Mouse (Mus musculus) spleen, embryonic (tissue): ENCODE measurements at regions not wholly inside any gene's neighbourhood (a gene's known extent, or its start where the extent isn't known, plus 50 kb on each side); places are given as distances from the start of the nearest gene placed in this dataset.

Experiments
- CTCF ChIA-PET: fragments of 350-600 bp; sonication (Branson Sonifier 250); formaldehyde crosslinking; loops from one replicate; lab custom pipeline; 2022; lab: Charles Lee

- CTCF ChIA-PET: no interaction called here
Measured at GRCm38 (mm10) chr15:8903651-8904050, 64.1 kb upstream of the Ranbp3l start.

GRCm38 (mm10) chr15:8897487-8898158, 70.1 kb upstream of the Ranbp3l start:
- CTCF ChIA-PET: no interaction called here

DNA sequence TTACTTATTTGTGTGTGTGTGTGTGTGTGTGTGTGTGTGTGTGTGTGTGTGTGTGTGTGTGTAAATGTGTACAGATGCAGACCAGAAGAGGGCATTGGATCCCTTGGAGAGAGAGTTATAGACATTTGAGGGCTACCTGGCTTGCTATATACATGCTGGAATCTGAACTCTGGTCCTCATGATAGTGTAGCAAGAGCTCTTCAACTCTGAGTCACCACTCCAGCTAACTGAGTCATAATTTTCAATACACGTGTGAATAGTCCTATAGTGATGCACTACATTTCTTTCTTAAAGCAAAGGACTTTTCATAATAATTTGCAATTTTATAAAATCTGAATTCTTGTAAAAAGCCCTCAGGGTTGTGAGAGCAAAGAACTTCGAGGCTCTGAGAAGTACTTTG, 70.9 kb upstream of the Ranbp3l start:
- CTCF ChIA-PET: no interaction called here

DNA sequence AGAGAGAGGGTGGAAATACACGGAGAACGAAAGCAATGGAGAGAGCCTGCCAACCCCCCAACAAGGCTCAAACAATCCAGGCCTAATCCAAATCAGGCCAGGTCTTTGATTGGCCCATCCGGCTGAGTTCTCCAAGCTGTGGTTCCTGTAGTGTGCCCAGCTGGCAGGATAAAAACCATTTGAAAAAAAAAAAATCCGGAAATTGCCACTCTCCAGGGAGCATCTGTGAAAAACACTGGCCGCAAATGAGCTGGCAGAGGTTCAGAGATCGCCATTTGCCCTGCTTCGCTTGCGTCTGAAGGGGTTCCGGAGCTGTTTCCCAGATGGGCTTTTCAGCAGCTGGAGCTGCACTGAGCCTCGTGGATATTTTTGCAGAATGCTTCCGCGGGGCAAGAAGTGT, 71.4 kb upstream of the Ranbp3l start:
- CTCF ChIA-PET: no interaction called here

GRCm38 (mm10) chr15:8885585-8885984, 82.2 kb upstream of the Ranbp3l start:
- CTCF ChIA-PET: interaction anchor here (0.6 kb wide), 1 partner anchor 242 kb away, joined by 9 read pairs; no protein-coding TSS in a partner anchor

DNA sequence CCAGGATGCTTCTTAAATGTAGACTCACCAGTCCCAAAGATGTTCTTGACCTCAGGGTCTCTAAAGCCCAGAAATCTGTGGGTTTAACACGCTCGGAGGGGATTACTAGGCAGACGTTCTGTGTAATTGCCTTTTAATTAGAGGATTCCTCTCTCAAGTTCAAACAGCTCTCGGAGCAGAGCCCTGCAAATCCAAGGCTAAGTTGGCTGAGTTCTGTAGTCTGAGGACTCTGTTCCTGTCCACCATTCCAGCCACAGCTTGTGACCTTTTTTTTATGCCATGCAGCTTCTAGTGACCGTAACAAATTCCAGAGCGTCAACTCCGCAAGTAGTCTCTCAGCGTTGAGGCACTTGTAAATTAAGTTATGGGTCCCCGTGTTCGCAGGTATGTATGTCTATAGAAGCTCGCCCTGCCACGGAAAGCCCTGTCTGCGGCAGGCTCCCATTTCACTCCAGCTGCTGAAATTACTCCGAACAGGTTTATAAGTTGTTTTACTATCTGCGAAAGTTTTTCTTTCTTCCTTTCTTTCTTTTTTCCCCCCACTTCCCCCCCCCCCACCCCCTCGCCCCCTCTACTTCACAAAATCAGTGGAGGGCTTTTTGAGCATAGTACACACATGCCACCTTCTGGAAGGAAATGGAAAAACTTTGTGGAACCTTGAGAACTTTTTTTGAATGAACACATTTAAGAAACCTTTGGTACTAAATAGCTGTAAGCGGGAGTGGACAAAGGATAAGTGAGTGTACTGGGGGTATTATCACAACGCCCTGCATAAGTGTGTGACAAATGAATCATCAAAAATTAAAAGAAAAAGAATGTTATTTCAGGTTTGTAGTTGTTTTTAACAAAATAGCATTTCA, 82.9 kb upstream of the Ranbp3l start:
- CTCF ChIA-PET: interaction anchor here (0.6 kb wide), 1 partner anchor 242 kb away, joined by 9 read pairs; no protein-coding TSS in a partner anchor

- CTCF ChIA-PET: no interaction called here
Measured at GRCm38 (mm10) chr15:8882880-8883539, 84.7 kb upstream of the Ranbp3l start.

DNA sequence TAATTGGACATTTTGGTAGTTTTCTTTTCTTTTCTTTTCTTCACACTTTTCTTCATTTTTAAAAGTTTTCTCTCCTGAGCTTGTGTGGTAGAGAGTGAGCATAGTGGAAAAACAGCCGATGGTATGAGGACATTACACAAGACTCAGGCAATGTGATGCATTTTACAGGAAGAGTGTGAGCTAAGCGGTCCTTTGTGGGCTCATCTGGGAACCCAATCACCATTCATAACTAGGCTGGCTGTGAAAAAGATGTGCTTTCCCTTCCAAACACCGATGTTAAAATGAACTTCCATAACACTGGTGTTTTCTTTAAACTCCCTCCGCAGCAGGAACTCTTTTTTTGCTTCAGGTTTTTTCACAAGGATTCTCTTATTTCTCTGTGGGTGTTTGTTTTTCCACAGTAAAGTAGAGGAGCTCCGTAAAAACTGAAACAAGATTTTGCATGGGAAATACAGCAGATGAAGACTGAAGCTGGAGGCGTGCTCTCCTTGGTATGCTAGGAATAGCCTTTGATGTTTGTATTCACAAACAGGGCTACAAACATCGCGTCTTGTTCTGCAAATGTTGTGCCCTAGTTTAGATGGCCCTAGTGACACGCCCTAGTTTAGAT, 92.8 kb upstream of the Ranbp3l start:
- CTCF ChIA-PET: no interaction called here

GRCm38 (mm10) chr15:8868021-8868420, 99.7 kb upstream of the Ranbp3l start:
- CTCF ChIA-PET: no interaction called here

GRCm38 (mm10) chr15:8867160-8867891, 100.4 kb upstream of the Ranbp3l start:
- CTCF ChIA-PET: interaction anchor here (0.6 kb wide), 1 partner anchor 661 kb away, joined by 7 read pairs; no protein-coding TSS in a partner anchor

DNA sequence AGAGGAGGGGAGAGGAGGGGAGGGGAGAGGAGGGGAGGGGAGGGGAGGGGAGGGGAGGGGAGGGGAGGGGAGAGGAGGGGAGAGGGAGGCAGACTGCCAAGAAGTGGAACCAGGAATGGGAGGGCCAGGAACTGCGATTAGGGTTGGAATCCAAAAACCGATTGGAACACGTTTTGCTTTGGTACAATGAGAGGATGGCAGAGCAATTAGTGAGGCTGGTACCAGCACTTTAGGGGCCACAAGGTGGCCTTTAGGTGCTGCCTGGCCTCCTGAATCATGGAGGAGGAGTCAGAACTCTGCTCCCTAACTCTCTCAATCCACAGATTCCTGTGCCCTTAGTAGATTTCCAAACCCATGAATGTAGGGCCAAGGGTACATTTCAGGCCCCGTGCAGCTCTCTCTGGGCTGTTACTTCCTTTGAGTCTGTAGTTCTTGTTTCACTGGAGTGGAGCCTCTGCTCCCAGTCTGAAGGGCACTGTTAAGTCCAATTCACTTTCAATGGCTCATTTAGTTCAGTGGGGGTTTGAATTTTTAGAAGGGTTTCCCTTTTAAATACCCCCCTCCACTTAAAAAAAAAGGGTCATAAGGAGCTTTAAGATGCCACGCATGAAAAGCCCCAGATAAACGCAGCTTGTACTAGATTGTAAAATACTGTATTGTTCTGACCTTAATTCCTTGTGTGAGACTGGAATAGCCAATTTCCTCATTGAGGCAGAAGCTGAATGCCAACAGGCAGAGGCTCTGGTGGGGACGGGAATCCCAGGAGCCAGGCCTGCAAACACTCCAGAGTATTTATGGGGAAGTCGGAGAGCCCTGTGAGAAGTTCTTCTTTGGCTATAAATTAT, 102.4 kb upstream of the Ranbp3l start:
- CTCF ChIA-PET: no interaction called here

- CTCF ChIA-PET: no interaction called here
Measured at GRCm38 (mm10) chr15:8856419-8857084, 111.2 kb upstream of the Ranbp3l start.

- CTCF ChIA-PET: no interaction called here
Measured at GRCm38 (mm10) chr15:8855511-8855910, 112.2 kb upstream of the Ranbp3l start.

DNA sequence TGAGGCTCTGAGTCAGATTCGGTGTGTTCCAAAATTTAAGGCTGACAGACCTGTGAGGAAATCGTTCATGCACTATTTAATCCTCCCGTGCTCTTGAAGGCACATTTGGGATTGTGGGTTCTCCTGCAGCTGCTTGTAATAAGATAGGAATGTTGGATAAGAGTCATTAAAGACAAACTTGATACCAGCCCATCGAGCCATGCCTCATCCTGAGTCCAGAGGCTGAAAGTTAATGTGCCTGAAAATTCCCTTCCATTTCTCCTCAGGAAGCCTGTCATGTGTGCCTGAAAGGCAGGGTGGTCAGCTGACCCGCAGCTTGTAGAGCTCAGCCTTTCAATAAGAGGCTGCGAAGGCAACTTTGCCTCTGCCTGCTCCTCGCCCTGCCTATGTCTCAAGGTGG, 113.4 kb upstream of the Ranbp3l start:
- CTCF ChIA-PET: no interaction called here

- CTCF ChIA-PET: no interaction called here
Measured at GRCm38 (mm10) chr15:8850996-8851395, 116.8 kb upstream of the Ranbp3l start.

DNA sequence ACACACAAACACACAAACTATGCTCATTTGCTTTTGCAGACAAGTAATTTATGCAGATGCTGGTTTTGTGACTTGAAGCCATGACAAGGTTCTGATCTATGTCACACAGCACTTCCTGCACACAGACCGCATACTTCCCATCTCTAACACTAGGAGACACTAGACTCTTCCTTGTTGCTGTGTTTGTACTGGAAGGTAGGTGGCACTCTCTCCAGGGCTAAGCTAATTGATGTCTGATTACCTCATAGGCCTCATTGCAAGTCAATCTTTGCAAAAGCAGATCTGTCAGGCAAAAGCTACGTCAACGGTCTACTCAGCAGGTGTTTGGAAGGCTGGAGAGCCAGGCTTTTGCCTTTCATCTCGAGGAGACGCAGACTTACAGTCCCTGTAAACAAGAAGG, 118.3 kb upstream of the Ranbp3l start:
- CTCF ChIA-PET: no interaction called here

GRCm38 (mm10) chr15:8842129-8842528, 125.6 kb upstream of the Ranbp3l start:
- CTCF ChIA-PET: no interaction called here

DNA sequence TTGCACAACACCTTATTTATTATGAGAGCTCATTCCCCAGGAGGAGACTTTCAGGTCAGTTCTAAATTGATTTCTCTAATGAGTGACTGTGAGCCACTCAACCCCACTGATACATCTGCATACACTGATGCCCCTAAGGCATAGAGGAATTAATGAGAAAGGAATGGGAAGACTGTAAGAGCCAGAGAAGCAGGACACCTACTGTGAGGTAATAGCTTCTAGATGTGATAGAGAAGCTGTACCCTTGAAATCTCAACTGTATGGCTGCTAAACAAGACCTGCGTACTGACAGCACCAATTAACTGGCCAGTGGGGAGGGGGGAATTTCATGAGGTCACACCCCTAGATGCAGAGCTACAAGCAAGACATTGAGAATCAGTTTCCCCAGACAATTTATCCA, 128.3 kb upstream of the Ranbp3l start:
- CTCF ChIA-PET: no interaction called here

GRCm38 (mm10) chr15:8834151-8834550, 123.6 kb upstream of the Slc1a3 start:
- CTCF ChIA-PET: no interaction called here

DNA sequence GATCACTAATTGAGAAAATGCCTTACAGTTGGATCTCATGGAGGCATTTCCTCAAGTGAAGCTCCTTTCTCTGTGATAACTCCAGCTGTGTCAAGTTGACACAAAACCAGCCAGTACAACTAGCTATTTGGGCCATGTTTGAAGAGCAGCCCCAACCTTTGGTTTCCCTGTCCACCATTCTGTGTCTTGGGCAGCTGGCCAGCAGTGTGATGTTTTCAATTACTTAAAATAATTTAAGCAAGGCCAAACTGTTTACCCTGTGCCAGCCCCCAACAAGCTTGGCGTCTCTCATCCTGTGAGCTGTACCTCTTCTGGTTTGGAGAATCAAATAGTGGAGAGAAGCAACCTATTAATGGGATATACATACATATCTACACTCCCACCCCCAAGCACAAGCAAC, 122.4 kb upstream of the Slc1a3 start:
- CTCF ChIA-PET: no interaction called here
